Mouse (Mus musculus) B cell, adult 67 days (primary cell): ENCODE measurements around the gene Gm43191. TPM values are rescaled to one million over a fixed set of nuclear protein-coding genes. Genes with fewer than 3 reads are reported as not detected.

ENCODE experiments used
- total RNA-seq, 2 experiments: library from RNA; stranded (reverse); gene quantifications; 4 replicates each; pipeline ENCODE4 v1.2.4; 2023

The Gm43191 gene
- total RNA-seq = not detected

DNA sequence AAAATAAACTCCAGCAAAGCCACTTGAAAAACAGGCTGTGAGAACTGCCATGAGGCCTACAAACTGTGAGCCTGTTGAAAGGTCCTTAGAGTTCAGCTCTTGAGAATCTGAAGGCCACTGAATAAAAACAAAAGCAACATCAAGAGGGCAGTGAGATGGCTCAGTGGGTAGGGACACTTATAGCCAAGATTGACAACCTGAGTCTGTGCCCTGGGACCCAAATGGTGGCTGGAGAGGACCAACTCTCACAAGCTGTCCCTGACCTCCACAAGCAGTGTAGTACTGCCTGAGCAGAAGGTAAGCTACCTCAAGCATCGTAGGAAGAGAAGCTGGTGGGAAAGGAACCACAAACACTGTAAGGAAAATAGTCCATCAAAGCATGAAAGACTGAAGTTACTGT, at the start of gene Gm43191:
TSS of gene Gm43191 (minus strand) at position 101 of the 400 bp plus-strand sequence.

DNA sequence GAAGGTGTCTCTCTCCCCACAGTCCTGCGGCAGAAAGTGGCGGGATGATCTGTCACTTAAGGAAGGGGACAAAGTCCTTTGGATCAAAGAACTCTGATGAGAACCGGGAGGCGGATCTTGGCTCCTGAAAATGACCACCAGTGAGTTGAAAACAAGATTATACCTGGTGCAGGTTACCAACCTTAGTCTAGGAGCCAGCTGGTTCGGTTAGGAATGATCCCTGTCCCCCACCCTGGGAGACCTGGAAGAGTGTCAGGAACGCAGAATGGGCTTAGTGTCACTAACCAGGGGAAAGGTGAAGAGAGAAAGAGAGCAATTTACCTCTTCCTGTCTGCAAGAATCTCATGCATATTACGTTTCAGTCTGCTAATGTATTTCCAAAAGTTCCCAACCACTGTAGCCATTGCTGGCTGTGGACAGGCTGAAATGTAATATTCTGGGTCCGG, 31.4 kb upstream of the Gm43191 start, which contains the start of gene Slc35a3:
TSS of gene Slc35a3 (minus strand) at position 396 of the 446 bp plus-strand sequence.

DNA sequence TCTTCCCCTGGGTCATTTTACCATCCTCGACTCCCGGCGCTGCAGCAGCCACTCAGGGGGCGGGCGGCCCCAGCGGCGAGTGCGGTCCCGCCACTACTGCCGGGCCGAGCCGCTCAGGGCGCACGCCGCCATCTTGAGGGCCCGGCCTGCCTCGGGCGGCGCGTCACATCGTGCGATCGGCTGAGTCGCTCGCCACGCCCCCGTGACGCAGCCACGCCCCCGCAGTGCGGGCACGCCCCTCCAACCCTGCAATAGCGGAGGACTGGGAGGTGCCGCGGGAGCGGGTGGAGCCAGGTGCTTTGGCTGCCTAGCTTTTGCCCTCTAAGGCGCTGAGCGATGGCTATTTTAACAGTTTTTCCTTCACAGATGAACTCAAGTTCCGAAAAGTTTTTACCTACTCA, 18.6 kb downstream of the Gm43191 start, which contains the start of gene Mfsd14a:
TSS of gene Mfsd14a (minus strand) at position 215 of the 401 bp plus-strand sequence.

DNA sequence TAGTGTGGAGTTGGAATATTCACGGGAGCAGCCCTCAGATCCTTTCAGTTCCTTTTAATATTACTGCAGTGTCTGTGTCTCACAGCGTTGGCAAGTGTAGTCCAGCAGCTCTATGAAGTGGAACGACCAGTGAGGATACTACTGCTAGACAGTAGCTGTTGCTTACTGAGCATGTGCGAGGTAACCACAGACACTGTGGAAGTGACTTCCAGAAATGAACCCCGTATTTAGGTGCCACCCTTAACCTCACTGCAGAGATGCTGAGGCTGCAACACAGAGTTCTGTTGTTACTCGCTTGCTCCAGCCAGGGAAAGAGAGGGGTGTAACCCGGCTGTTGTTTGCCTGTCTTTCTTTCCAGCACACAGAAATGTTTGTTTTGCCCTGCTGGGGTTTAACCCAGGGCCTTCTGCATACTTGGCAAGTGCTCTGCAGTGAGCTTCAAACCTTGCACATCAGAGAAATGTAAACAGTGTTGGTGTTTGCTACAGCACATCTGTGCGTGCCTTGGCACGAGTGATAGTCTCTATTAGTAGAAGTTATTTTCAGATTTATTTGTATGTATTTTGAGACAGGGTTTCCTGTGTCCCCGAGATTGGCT, 66.7 kb downstream of the Gm43191 start, which contains the start of gene Trmt13:
TSS of gene Trmt13 (minus strand) at position 293 of the 598 bp plus-strand sequence.

DNA sequence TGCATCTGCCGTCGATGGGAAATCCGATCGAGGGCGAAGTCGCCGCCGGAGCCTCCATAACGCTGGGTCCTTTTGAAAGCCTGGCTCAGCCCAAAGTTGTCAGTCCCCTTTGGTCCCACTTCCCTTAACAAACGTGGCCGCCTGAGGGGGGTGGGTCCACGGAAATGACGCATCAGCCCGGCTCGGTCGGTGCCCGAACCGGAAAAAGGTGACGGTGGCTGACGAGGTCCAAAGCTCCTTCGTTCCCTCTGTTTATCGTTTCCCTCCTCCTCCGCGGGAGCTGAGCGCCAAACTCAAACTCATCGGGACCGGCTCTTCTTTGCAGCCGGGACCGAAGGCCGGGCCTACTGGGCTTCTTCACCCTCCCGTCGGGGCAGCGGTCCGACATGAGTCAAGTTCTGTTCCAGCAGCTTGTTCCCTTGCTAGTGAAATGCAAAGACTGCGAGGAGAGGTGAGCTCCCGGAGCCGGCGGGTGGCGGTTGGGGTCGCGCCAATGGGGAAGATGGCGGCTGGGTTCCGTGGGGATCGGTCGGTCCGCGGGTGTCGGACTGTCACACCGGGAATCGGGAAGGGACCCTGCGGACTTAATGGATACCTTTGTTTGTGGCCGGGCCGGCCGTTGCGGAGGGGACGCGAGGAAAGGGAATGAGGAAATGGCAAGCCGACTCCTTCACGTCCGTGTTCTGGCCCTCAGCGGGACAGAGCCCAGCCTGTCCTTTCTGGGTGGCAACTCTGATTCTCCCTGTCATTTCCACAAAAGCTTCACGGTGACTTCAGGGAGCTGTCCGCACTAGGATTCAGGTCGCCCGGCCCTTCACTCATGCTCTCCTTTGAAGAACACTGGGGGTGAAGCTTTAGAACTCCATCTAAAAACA, 86.1 kb downstream of the Gm43191 start, which contains the start of gene Sass6:
TSS of gene Sass6 (plus strand) at position 255 of the 875 bp plus-strand sequence.

Other genes with a start within 250 kb of the Gm43191 start
- gene Rtca, start 173.1 kb downstream of the Gm43191 start, total RNA-seq = 10 to 100 TPM; 24.3 to 27.9 TPM
- 10 to 100 TPM; 13.8 to 15.8 TPM for gene Dbt, start 168.2 kb downstream of the Gm43191 start, total RNA-seq
- not detected for gene Lrrc39, start 118.3 kb downstream of the Gm43191 start, total RNA-seq
- gene Sass6, start 86.3 kb downstream of the Gm43191 start, total RNA-seq = 10 to 100 TPM; 12.7 to 13.7 TPM
- gene Trmt13, start 66.7 kb downstream of the Gm43191 start, total RNA-seq = 10 to 100 TPM; 41.1 to 43.2 TPM
- 10 to 100 TPM; 81.0 to 87.4 TPM for gene Mfsd14a, start 18.6 kb downstream of the Gm43191 start, total RNA-seq
- 10 to 100 TPM; 22.5 to 25.0 TPM for gene Slc35a3, start 31.6 kb upstream of the Gm43191 start, total RNA-seq
- 10 to 100 TPM; 13.4 to 19.5 TPM for gene Agl, start 126.9 kb upstream of the Gm43191 start, total RNA-seq
- 1 to 10 TPM; 4.8 to 5.3 TPM for gene Frrs1, start 178.2 kb upstream of the Gm43191 start, total RNA-seq